Mouse (Mus musculus): ENCODE measurements around the gene Atxn7l3. TPM values are rescaled to one million over a fixed set of nuclear protein-coding genes. Genes with fewer than 3 reads are reported as not detected.
"Not testable (repeated sequence)": the region's sequence is repeated elsewhere in the genome, so short reads cannot be mapped to it uniquely, and the experiment has no call there.

Gene Atxn7l3
- total RNA-seq, 2 experiments from 2014 or later = 166 to 174 TPM

GRCm38 (mm10) chr11:102297577-102298556 is 1.4 kb upstream of the Atxn7l3 start:
- no peak for DNase-seq (ENCODE audit: extremely low spot score in 1 of 2, low spot score in 1 of 2)

GRCm38 (mm10) chr11:102295598-102296471 is 596 bp downstream of the Atxn7l3 start:
- peak in 1 of 2 experiments; percentile 36 for DNase-seq (ENCODE audit: extremely low spot score in 1 of 2, low spot score in 1 of 2)

- no peak for DNase-seq (ENCODE audit: extremely low spot score in 1 of 2, low spot score in 1 of 2)
Observed at GRCm38 (mm10) chr11:102294887-102295597, 1.4 kb downstream of the Atxn7l3 start.

- no peak for DNase-seq (ENCODE audit: extremely low spot score in 1 of 2, low spot score in 1 of 2)
Observed at GRCm38 (mm10) chr11:102294416-102294815, 2.0 kb downstream of the Atxn7l3 start.

- DNase-seq (ENCODE audit: extremely low spot score in 1 of 2, low spot score in 1 of 2) = no peak
Observed at GRCm38 (mm10) chr11:102293971-102294370, 2.5 kb downstream of the Atxn7l3 start.

- DNase-seq (ENCODE audit: extremely low spot score in 1 of 2, low spot score in 1 of 2) = no peak
Observed at GRCm38 (mm10) chr11:102291051-102291535, 5.3 kb downstream of the Atxn7l3 start.

- DNase-seq (ENCODE audit: extremely low spot score in 1 of 2, low spot score in 1 of 2) = no peak
Observed at GRCm38 (mm10) chr11:102290141-102290540, 6.3 kb downstream of the Atxn7l3 start.

GRCm38 (mm10) chr11:102289511-102290100 is 6.8 kb downstream of the Atxn7l3 start:
- no peak for DNase-seq (ENCODE audit: extremely low spot score in 1 of 2, low spot score in 1 of 2)

GRCm38 (mm10) chr11:102288913-102289312 is 7.5 kb downstream of the Atxn7l3 start:
- DNase-seq (ENCODE audit: extremely low spot score in 1 of 2, low spot score in 1 of 2) = no peak

- DNase-seq (ENCODE audit: extremely low spot score in 1 of 2, low spot score in 1 of 2) = no peak
Observed at GRCm38 (mm10) chr11:102288027-102288804, 8.2 kb downstream of the Atxn7l3 start.

GRCm38 (mm10) chr11:102287485-102287884 is 8.9 kb downstream of the Atxn7l3 start:
- DNase-seq (ENCODE audit: extremely low spot score in 1 of 2, low spot score in 1 of 2) = no peak

GRCm38 (mm10) chr11:102285095-102285834 is 11.2 kb downstream of the Atxn7l3 start:
- no peak for DNase-seq (ENCODE audit: extremely low spot score in 1 of 2, low spot score in 1 of 2)

GRCm38 (mm10) chr11:102284501-102285094 is 11.8 kb downstream of the Atxn7l3 start, which contains the start of gene Tmub2:
TSS of gene Tmub2 (plus strand) at chr11:102284931.
- DNase-seq (ENCODE audit: extremely low spot score in 1 of 2, low spot score in 1 of 2) = peak; percentile 77 to 88

GRCm38 (mm10) chr11:102283922-102284321 is 12.5 kb downstream of the Atxn7l3 start:
- no peak for DNase-seq (ENCODE audit: extremely low spot score in 1 of 2, low spot score in 1 of 2)

GRCm38 (mm10) chr11:102280267-102280666 is 16.2 kb downstream of the Atxn7l3 start:
- DNase-seq (ENCODE audit: extremely low spot score in 1 of 2, low spot score in 1 of 2) = not testable (repeated sequence)

- DNase-seq (ENCODE audit: extremely low spot score in 1 of 2, low spot score in 1 of 2) = no peak
Observed at GRCm38 (mm10) chr11:102279595-102279994, 16.8 kb downstream of the Atxn7l3 start.

- no peak for DNase-seq (ENCODE audit: extremely low spot score in 1 of 2, low spot score in 1 of 2)
Observed at GRCm38 (mm10) chr11:102277754-102278153, 18.7 kb downstream of the Atxn7l3 start.

- peak in 1 of 2 experiments; percentile 18 for DNase-seq (ENCODE audit: extremely low spot score in 1 of 2, low spot score in 1 of 2)
Observed at GRCm38 (mm10) chr11:102276411-102276915, 20.0 kb downstream of the Atxn7l3 start.

All from layer of hippocampus, postnatal 25 days (tissue).